Mouse (Mus musculus) cerebellum, adult 11 months (tissue): ENCODE measurements around the gene Gba.
"Not testable (repeated sequence)": the region's sequence is repeated elsewhere in the genome, so short reads cannot be mapped to it uniquely, and the experiment has no call there.

Experiments used
- DNase-seq: peaks from one replicate; pipeline ENCODE4 v3.0.0; 2022

The Gba gene

DNA sequence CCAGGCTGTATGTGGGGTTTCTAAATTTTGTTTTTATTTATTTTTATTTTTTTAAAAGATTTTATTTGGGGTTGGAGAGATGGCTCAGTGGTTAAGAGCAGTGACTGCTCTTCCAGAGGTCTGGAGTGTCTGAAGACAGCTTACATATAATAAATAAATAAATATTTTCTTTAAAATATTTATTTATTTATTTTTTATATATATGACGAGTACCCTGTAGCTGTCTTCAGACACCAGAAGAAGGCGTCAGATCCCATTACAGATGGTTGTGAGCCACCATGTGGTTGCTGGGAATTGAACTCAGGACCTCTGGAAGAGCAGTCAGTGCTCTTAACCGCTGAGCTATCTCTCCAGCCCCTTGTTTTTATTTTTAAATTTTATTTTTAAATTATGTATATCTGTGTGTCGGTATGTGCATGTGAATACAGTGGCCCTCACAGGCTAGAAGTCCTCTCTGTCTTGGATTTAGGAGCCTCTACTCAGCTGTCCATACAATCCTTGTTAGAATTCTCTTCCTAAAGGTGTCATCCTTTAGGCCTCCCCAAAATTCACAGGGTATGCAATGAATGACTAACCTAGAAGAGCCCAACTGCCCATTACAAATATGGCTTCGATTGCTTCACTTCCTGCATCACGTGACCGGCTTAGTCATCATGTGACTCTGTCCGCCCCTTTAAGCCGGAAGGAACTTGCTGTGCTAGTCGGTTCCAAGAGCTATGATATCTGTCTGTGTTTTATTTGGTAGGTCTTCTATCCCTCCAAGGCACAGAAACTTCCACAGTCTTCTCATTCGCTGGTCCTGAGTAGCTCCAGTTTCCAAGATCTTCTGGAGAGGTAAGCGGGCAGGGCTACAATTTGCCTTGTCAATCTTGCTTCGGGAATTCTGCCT, at the start of gene Gba:
Gene Gba (plus strand): TSS at position 676 of the 889 bp plus-strand sequence.
- peak; percentile 82 for DNase-seq

DNA sequence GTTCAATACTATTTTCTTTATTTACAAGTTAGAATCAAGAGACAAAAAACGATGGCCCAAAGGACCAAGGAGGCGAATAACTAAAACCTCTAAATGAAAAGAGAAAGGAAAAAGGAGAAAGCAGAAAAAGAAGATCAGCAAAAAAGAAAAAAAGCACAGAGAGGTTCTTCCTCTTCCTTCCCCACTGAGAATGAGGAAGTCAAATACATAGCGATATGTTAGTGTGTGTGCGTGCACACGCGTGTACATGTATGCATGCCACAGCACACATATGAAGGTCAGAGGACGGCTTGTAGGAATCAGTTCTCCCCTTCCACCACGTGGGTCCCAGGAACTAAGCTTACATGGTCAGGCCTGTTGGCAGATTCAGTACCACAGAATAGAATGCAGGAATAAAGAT, 45.8 kb upstream of the Gba start:
- DNase-seq, result no peak

DNA sequence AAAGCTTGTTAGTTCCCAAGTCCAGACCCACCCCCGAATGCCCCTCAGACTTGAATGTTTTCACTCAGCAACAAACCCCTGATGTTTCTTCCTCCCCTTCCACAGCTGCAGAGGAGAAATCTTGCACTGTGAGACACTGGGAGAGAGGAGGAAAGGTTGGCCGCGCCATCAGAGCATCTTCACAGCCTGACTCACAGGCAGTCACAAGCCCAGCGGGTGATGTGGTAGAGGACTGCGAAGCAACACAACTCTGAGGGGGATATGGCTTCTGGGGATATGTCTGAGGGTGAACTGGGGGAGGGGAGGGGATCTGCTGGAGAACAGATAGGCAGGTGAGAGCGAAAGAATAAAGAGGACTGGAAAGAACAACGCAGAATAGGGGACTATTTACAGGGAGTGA, 44.1 kb upstream of the Gba start:
- no peak for DNase-seq

DNA sequence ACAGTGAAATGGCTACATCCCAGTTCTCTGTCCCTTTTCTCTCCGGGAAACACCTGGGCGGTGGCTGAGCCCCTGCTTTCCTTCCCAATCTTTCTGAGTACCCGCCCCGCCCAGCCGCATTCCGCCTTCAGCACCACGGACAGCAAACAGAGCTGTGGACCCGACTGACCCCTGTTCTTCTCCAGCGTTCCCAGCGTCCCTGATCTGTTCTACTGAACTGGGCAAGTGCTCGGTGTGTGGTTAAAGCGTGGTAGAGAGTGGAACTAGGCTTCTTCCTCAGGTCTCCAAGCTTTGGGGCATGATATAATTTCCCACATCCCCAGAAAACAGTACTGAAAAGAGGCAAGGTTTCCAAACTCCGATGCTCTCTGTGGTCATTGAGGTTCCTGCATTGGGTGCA, 43.5 kb upstream of the Gba start:
- DNase-seq, result no peak

DNA sequence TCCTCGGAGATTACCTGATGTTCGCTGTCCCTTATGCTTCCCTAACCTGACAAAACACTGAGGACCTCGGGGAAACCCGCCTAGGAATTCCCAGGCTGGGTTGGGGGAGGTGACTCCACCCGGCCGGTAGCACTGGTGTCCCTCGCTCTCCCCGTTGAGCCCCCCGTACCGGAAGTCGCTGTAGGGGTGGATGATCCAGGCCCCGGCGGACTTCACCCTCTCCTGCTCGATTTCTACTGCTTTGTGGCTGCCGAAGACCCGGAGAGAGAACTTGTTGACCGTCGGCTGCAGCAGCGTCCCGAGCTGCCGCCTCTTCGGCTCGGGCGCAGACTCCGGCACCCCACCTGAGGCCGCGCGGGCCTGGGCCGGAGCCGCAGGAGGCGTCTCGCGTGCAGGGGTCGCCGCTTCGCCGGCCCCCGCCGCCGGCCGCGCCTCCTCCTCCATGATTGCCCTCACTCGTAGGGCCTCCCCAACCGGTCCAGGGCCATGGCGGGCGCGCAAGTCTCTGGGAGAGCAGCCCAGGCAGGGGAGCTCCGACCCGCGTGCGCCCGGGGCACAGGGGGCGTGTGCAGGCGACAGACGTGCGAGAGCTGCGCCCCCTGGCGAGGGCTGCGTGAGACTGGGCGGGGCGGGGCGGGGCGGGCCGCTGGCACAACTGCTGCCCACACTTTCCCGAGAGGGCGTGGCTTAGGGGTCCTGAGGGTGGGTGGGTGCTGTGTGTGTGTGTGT, 42.9 kb upstream of the Gba start, which contains the start of gene Hcn3:
Gene Hcn3 (minus strand): TSS at position 581 of the 729 bp plus-strand sequence.
- peak; percentile 49 for DNase-seq

DNA sequence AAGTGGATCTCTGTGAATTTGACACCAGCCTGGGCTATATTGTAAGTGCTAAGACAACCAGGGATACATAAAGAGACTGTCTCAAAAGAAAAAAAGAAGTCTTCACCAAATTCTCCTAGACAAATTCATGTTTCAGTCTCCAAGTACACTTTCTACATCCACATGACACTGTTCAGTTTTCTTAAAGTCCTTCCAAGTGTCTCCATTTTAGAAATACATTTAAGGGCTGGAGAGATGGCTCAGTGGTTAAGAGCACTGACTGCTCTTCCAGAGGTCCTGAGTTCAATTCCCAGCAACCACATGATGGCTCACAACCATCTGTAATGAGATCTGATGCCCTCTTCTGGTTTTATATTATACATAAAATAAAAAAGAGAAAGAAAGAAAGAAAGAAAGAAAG, 41.5 kb upstream of the Gba start:
- not testable (repeated sequence) for DNase-seq

DNA sequence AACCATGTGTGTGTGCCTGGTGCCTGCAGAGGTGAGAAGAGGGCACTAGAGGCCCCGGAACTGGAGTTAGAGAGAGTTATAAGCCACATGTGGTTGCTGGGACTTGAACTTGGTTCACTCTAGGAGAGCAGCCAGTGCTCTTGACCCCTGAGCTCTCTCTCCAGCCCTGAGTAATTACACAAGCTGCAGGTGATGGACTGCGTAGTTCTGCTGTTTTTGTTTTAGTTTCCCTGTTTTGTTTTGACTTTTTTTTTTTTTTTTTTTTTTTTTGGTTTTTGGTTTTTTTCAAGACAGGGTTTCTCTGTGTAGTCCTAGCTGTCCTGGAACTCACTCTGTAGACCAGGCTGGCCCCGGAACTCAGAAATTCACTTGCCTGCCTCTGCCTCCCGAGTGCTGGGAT, 40.9 kb upstream of the Gba start:
- DNase-seq, result no peak

DNA sequence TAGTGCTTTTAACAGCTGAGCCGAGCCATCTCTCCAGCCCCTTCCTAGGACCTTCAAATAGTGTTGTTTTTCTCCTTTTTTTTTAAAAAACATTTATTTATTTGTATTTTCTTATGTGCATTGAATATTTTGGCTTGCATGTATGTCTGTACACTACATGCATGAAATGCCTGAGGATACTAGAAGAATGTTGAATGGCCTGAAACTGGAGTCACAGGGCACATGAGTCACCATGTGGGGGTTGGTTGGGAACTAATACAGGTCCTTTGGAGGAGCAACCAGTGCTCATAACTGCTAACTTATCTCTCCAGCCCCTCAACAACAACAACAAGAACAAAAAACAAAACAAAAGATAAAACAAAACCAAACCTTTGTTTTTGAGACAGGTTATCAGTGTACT, 39.6 kb upstream of the Gba start:
- DNase-seq, result no peak

DNA sequence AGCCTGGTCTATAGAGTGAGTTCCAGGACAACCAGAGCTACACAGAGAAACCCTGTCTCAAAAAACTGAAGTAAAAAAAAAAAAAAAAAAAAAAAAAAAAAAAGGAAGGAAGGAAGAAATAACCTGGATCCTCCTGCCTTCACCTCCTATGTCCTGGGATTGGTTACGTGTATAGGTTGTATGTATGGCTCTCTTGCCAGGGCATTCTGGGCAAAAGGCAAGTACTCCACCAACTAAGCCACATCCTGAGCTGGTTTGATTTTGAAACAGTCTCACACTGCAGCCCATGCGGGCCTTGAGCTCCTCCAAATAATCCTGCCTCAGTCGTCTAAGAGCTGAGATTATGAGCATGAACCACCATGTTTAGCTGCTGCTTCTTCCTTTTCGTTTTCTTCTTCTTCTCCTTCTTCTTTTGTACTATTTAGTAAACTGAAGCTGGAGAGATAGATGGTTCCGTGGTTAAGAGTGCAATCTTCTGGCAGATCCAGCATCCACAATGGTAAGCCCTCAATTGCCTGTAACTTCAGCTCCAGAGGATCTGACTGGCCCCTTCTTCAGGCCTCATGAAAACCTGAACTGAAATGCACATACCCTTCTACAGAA, 39.0 kb upstream of the Gba start:
- DNase-seq, result no peak

DNA sequence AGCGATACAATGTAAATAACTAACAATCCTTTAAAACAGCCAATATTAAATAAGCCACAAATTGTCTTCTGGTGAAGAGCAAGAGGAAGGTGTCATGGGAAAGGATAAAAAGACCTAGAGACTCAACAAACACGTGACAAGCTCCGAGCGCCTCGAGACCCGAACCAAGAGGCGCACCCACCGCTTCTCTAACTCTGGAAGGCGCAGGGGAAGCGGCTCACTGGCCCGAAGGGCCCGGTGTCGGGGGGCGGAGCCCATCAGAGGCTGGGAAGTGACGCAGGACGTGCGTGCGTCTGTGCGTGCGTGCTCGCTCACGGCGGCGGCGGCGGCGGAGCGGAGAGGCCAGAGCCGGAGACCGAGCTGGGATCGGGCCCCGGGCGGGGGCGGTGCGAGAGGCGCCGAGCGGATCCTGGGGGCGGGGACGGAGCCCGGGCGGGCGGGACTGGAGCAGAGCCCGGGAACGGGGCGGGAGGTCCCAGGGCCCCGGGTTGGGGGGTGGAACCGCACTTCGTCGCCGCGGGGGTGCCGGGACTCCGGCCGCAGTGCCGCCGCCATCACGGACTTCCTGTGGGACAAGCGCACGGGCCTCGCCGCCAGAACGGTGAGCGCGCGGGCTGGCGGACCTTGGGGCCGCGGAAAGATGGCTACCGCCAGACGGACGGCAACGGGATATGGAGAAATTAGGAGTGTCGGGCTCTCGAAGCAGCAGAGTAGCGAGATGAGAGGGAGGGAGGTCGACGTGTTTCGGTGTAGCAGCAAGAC, 38.0 kb upstream of the Gba start, which contains the start of gene Clk2:
Gene Clk2 (plus strand): TSS at position 290 of the 762 bp plus-strand sequence.
- peak; percentile 91 for DNase-seq

DNA sequence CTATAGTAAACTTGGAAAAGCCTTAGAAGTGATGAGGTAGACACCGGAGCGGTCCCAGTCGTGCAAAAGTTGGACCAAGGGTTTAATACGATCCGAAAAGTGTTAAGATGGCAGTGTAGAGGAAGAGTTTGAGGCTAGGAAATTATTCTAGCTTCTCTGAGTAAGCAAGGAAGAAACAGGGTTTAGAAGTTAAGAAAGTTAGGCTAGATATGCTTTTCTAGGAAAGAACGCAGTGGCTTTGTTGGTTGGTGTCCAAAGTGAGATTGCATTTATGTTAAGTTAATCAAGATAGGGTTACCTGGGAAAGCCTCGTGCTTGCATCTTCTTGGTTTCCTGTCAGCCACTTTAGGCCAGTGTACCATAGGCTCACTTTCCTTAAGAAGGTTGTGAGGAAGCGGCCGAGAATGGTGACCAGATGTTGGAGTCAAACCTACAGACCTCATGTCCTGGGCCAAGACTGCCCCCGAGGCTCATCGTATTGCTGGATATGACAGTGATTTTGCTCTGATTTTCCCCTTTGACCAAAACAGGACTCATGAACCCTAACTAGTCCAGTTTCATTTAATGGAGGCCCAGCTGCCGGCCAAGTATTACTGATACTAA, 37.4 kb upstream of the Gba start:
- no peak for DNase-seq

DNA sequence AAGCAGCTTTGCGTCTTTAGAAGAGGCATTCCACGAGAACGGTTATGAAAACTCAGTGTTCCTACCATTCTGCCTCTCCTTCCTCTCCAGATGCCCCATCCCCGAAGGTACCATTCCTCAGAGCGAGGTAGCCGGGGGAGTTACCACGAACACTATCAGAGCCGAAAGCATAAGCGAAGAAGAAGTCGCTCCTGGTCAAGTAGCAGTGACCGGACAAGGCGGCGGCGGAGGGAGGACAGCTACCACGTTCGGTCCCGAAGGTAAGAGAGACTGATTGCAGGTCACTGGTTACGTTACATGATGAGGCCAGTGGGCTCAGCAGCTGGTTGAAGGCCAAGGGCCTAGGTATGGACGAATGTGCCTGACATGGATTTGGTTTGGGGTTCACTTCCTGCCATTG, 35.8 kb upstream of the Gba start:
- no peak for DNase-seq

DNA sequence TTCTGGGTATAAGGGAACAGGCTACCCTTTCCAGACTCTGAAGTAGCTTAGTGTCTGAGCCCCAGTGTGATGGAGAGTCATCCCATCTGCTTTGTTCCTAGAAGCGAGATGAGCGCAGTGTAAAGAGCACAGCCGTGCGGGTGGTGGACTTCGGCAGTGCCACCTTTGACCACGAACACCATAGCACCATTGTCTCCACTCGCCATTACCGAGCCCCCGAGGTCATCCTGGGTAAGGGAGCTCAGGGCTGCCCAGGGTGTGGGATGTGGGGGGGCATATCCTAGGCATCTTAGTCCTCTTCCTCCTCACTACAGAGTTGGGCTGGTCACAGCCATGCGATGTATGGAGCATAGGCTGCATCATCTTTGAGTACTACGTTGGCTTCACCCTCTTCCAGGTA, 27.9 kb upstream of the Gba start:
- no peak for DNase-seq

DNA sequence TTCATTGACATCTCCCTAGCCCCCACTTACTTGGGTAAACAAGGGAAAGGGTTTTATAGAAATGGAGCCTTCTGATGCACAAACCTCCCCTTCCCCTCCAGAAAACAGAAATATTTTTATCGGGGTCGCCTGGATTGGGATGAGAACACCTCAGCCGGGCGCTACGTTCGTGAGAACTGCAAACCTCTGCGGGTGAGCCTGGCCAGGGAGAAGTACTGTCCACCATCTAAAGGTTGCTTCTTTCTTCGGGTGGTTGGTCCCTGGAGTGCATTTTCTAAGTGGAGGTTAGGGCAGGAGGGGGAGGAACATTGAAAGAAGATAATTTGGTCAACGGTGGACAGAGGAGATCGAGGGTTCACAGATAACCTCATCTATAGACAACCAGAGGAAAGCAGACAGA, 27.2 kb upstream of the Gba start:
- no peak for DNase-seq

DNA sequence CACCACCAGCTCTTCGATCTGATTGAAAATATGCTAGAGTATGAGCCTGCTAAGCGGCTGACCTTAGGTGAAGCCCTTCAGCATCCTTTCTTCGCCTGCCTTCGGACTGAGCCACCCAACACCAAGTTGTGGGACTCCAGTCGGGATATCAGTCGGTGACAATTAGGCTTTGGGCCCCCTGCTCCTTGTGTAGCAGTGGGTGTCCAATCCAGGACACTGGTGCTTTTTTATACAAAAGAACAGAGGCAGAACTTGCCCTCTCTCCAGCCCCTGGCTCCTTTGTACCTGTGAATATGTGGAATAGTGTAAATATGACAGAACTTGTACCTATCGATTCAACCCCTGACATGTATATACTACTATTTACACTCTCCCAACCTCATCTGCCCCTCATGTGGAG, 26.3 kb upstream of the Gba start:
- DNase-seq, result no peak

DNA sequence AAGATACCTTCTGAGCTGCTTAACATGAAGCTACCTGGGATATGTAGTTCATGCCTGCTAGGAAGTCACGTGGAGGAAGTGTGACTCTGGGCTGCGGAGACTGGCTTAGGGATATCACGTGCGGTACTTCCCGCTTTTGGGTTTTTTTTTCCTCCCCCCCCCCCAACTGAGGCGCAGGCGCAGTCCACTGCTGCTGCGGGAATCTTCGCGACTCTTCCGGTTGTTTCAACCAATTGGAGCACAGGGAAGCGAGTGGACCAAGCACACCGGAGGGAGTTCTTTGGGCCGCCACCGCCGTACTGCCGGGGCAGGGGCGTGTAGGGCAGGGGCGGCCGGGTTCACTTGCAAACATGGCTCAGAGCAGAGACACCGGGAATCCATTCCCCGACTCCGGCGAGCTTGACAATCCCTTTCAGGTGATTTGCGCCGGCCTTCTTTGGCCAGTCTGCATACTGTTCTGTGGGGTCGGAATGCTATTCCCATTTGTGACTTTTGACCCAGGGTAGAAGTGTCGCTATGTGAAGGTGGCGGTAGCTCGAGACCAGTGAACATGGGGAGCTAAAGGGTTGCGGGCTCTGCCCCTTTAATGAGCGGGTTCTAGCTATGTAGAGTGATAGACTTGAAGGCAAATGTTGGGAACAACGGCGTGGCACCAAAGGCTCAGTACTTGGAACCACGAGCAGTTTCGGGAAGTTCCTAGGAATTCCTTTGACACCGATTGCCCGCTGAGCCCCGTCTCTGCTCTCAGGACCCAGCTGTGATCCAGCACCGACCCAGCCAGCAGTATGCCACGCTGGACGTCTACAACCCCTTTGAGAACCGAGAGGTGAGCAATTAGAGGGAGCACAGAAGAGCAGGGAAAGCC, 25.3 kb upstream of the Gba start, which contains the start of gene Scamp3:
Gene Scamp3 (plus strand): TSS at position 232 of the 865 bp plus-strand sequence.
- peak; percentile 83 for DNase-seq

DNA sequence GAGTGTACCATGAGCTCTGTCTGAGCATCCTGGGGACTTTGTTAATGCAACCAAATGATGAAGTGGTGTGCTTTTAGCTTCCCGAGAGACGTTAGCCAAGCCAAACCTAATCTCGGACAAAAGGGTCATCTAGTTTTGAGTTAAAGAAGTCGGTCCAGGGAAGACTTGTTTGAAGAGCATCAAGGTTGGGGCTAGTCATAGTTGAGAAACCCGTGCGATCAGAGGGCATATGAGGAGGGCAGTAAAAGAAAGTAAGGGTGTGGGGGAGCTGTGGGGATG, 24.7 kb upstream of the Gba start:
- DNase-seq, result no peak

DNA sequence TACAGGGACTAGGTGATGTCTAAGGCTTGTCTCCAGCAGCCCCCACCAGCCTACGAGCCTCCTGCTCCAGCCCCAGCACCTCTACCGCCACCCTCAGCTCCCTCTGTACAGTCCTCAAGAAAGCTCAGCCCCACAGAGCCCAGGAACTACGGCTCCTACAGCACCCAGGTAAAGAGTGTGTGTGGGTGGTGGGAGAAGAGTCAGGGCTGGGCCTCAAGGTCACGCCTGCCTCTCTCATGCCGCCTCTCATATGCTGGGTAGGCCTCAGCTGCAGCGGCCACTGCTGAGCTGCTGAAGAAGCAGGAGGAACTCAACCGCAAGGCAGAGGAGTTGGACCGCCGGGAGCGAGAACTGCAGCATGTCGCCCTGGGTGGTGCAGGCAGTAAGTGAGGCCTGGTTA, 23.7 kb upstream of the Gba start:
- DNase-seq, result no peak

DNA sequence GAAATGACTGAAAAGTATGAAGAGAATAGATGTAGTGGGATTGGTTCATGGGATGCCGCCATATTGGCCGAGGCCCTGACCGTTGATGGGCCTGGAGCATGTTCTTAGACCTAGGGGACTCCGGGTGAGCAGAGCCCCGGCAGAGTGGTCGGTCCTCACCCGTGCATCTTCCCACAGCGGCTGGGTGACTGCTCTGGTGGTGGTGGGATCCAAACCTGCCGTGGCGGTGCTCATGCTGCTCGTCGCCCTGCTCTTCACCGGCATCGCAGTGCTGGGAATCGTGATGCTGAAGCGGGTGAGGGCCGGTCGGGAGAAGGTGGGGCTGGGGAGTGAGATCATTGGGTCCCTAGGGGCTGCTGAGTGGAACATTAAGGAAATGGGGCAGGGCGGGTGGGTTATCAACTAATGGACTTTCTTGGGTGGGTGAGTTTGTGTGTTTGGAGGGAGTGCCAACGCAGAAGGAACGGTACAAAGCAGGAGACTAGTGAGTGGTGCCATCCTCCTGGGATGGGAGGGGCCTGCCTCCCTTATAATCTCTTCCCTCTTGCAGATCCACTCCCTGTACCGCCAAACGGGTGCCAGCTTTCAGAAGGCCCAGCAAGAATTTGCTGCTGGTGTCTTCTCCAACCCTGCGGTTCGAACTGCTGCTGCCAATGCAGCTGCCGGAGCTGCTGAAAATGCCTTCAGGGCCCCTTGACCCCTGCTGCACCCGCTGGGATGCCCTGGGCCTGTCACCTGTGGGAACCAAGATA, 20.8 kb upstream of the Gba start:
- no peak for DNase-seq

DNA sequence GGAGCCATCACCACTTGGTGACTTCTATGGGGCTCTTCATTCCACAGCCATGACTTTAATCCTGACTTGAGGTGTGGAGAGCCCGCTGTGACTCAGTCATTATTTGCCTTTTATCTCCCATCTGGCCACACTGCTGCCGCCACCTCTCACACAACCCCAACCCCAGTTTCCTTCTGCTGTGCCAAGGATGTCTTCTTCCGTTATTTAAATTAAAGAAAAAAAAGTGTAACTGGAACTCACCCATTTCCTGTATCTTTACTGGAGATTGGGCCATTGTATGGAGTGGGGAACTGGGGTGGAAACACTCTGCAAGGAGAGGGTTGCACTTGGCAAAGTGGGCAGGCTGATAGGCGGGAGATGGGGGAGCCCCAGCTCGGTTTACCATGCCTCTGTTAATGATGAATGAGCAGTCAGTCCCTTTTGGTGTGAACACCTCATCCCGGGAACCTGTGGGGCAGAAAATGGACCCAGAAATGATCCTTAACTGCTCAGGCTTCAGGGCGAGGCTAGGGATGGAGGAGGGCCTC, 20.1 kb upstream of the Gba start:
- DNase-seq, result no peak
